Mouse (Mus musculus) cerebellum, adult (tissue): Measurements from ENCODE around the gene Cfi.

Experiments used
- ATAC-seq: cut with Nextera tagmentation; 2 replicates; pipeline ENCODE4 v1.9.2; 2017; ENCODE audit warnings: mild to moderate bottlenecking, moderate library complexity, mixed read lengths; ENCODE audit not compliant: insufficient number of reproducible peaks, low FRiP score, low TSS enrichment

The Cfi gene

DNA sequence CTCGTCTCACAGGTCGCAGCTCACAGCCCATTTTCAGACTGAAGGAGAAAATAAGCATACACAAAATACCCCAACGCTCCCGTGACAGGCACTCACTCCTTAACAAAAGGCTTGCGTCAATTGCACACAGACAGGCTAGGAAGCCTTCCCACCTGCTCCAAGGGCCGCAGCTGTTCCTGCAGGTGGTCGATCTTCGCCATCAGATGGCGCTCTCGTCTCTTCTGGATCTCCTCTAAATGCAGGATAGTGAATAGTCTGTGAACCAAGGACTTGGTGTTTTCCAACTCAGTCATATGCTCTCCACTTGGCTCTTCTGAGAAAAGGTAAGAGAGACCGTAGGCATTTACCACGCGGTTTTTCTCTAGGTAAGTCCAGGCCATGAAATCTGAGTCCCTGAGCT lies 82.8 kb downstream of the Cfi start:
- ATAC-seq: peak; percentile 70

DNA sequence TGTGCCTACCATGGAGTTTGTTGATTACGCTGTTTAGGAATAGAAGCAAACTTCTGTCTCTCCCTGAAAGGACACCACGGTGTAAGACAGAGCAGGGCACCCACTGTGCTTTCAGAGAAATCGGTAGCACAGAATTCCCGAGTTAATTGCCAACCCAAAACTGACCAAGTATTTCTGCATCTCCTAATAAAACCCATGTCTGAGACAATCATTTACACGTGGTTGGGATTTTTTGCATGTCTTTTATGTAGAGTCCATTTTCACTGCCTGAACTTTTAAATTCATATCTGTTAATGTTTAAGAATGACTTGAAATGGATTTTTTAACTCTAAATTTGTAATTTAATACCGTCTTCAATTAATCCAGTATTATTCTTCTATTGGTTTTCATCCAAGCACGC lies 87.9 kb downstream of the Cfi start:
- ATAC-seq: no peak
